Mouse (Mus musculus) forebrain, embryonic 14.5 days (tissue): ENCODE measurements around the gene Ddah2. TPM values are rescaled to one million over a fixed set of nuclear protein-coding genes. Genes with fewer than 3 reads are reported as not detected.

ENCODE experiments used
- ATAC-seq: fragments of 200-750 bp; cut with Nextera tagmentation; 2 replicates; pipeline ENCODE4 v1.8.0; 2017; ENCODE audit warnings: mild to moderate bottlenecking, moderate library complexity
- DNase-seq: peaks from one replicate; pipeline ENCODE4 v3.0.0-alpha.2; 2015; ENCODE audit warnings: low spot score
- H3K27ac ChIP-seq: fragments of 300-500 bp; sonication (generic); 2 replicates; pipeline ENCODE4 v1.5.1; 2014; ENCODE audit warnings: low read depth, mild to moderate bottlenecking, control low read depth, low read length, moderate library complexity
- H3K27me3 ChIP-seq: fragments of 300-500 bp; sonication (generic); replicated peaks from 2 replicates; pipeline ENCODE4 v1.6.1; 2014; ENCODE audit warnings: low read length, control low read depth, mixed read lengths; ENCODE audit not compliant: control insufficient read depth, insufficient read depth
- H3K36me3 ChIP-seq: fragments of 300-500 bp; sonication (generic); 2 replicates; pipeline ENCODE4 v1.6.1; 2014; ENCODE audit warnings: low read length, control low read depth; ENCODE audit not compliant: control insufficient read depth, insufficient read depth
- H3K4me1 ChIP-seq: fragments of 300-500 bp; sonication (generic); 2 replicates; pipeline ENCODE4 v1.6.1; 2014; ENCODE audit warnings: antibody characterized with exemption, low read length, control low read depth; ENCODE audit not compliant: control insufficient read depth, insufficient read depth
- H3K4me2 ChIP-seq: fragments of 300-500 bp; sonication (generic); 2 replicates; pipeline ENCODE4 v1.6.1; 2014; ENCODE audit warnings: mild to moderate bottlenecking, control low read depth, low read length
- H3K4me3 ChIP-seq: fragments of 300-500 bp; sonication (generic); 2 replicates; pipeline ENCODE4 v1.5.1; 2014; ENCODE audit warnings: low read depth, low read length, control low read depth
- H3K9ac ChIP-seq: fragments of 300-500 bp; sonication (generic); 2 replicates; pipeline ENCODE4 v1.6.1; 2014; ENCODE audit warnings: mild to moderate bottlenecking, low read length, control low read depth, moderate library complexity
- H3K9me3 ChIP-seq: fragments of 300-500 bp; sonication (generic); replicated peaks from 2 replicates; pipeline ENCODE4 v1.6.1; 2016; ENCODE audit warnings: low read length, control low read depth, mixed read lengths; ENCODE audit not compliant: control insufficient read depth
- WGBS: fragments of 180-500 bp; shearing (Covaris S2); extraction: QIAGEN DNeasy Blood & Tissue Kit; methylation state at CpG from one replicate; pipeline ENCODE4 v1.1.7; 2014; 5-methylcytosine and 5-hydroxymethylcytosine counted together
- polyA plus RNA-seq: library from polyadenylated mRNA; unstranded; fragments of >200 nt; fragmentation: Nextera tagmentation; extraction: Ambion mirVana; gene quantifications from 2 replicates; pipeline ENCODE4 v1.2.1, GENCODE M21; 2014

The Ddah2 gene
- polyA plus RNA-seq, 1 experiment from 2014 or later, result 661 TPM

DNA sequence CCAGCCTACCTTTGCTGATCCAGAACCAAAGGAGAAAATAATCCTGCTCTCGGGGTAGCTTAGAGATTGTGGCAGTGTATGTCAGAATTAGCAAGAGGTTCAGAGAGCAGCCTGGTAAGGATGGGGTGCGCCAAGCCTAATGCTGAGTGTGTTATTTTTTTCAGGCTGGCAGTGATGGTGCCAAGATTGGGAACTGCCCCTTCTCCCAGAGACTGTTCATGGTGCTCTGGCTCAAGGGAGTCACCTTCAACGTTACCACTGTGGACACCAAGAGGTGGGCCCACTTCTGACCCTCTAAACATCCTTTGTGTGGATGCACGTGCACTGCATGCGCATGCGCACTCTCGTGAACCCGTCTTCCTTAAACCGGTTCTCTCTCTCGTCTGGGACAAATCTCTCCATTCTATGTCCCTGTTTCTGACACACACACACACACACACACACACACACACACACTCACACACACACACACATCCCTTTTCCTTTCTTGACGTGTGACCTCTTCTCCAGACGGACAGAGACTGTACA is 6.5 kb upstream of the Ddah2 start:
- ATAC-seq, result no peak
- WGBS, result 82% methylated on average over 12 of the region's 12 CpGs
- peaks cover 20% of the 10 kb centered on the region for H3K4me1 ChIP-seq
- peaks cover 40% of the 10 kb centered on the region for H3K36me3 ChIP-seq
- H3K27me3 ChIP-seq, result no peaks in the 10 kb centered on the region
- H3K9me3 ChIP-seq, result no peaks in the 10 kb centered on the region
- H3K9ac ChIP-seq, result peak overlapping the region; percentile 68
- peak overlapping the region; percentile 71 for H3K4me2 ChIP-seq
- peak overlapping the region; percentile 37 for H3K4me3 ChIP-seq
- DNase-seq, result no peak
- H3K27ac ChIP-seq, result peak overlapping the region; percentile 86

DNA sequence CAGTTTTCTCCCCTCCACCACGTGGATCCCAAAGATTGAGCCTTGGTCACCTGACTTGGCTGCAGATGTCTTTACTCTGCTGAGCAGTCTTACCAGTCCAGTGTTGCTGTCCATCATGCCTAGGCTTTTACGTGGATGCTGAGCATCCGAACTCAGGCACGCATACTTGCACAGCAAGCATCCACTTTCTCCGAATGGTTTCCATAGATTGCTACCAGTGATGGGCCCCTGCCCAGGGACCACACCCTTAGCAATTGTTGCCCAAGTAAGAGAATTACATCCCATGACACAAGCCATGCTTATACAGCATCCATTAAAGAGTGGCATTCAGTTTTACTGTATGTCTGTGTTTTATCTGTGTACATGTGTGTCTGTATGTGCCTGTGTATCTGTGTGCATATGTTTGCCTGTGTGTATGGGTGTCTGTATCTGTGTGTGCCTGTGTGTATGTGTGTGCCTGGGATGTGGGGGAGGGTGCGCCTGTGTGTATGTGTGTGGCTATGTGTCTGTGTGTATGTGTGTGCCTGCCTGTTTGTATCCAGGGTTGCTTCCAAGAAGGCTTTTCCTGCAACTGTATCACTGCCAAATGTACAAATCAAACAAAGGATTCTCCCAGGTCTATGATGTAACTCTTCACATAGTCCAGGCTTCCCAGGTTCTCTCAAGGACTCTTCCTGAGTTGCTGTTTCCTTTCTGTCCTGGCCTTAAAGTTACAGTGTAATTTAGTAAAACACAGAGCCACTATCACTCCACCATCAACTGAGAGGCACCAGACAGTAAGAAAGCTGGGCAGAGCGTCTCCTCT is 2.9 kb upstream of the Ddah2 start:
- ATAC-seq, result no peak
- Histone ChIP-seq H3K9ac (no peak overlapping the region), H3K36me3 (peaks cover 56% of the 10 kb centered on the region), H3K4me2 (no peak overlapping the region), H3K27me3 (no peaks in the 10 kb centered on the region), H3K9me3 (no peaks in the 10 kb centered on the region), H3K27ac (no peak overlapping the region), H3K4me3 (no peak overlapping the region), H3K4me1 (peaks cover 24% of the 10 kb centered on the region)
- WGBS, result 95% methylated on average over 7 of the region's 7 CpGs
- no peak for DNase-seq

DNA sequence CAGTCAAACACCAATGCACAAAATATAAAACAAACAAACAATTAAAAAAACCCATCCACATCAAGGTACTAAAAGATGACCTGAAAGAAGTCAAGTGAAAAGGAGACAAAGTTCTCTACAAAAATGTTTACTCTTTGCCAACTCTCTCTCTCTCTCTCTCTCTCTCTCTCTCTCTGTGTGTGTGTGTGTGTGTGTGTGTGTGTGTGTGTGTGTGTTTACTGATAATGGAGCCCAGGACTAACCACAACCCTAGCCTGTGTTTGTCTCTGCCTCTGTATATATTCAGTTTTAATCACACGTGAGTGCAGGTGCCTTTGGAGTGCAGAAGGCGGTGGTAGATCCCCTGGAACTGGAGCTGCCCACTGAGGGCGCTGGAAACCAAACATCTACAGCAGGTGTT is 1.7 kb upstream of the Ddah2 start:
- Histone ChIP-seq H3K27ac (no peak overlapping the region), H3K9me3 (no peaks in the 10 kb centered on the region), H3K36me3 (peaks cover 66% of the 10 kb centered on the region), H3K4me2 (no peak overlapping the region), H3K27me3 (no peaks in the 10 kb centered on the region), H3K4me1 (peaks cover 16% of the 10 kb centered on the region), H3K9ac (no peak overlapping the region), H3K4me3 (no peak overlapping the region)
- ATAC-seq (no peak), DNase-seq (no peak)
- WGBS, result 83% methylated on average over 3 of the region's 3 CpGs

DNA sequence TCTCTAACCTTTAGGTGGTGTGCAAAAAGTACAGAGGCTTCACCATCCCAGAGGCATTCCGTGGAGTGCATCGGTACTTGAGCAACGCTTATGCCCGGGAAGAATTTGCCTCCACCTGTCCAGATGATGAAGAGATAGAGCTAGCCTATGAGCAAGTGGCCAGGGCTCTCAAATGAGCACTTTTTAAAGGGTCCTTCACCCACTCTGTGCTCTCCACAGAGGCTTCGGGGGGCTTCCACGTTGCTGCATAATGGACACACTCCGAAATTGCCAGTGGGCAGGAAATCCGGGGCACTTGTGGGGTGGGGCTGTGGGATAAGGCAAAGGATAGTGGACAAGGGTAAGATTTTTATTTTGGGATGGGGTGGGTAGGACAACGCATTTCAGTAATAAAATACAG is 519 bp upstream of the Ddah2 start:
- no peak for DNase-seq
- Histone ChIP-seq H3K9me3 (no peaks in the 10 kb centered on the region), H3K36me3 (peaks cover 68% of the 10 kb centered on the region), H3K27ac (peak overlapping the region; percentile 93; the same call in 1 of the 2 replicates), H3K4me2 (peak overlapping the region; percentile 94), H3K27me3 (no peaks in the 10 kb centered on the region), H3K4me1 (peaks cover 13% of the 10 kb centered on the region), H3K9ac (peak overlapping the region; percentile 89), H3K4me3 (peak overlapping the region; percentile 70; the same call in 1 of the 2 replicates)
- no peak for ATAC-seq
- 75% methylated on average over 9 of the region's 9 CpGs for WGBS

DNA sequence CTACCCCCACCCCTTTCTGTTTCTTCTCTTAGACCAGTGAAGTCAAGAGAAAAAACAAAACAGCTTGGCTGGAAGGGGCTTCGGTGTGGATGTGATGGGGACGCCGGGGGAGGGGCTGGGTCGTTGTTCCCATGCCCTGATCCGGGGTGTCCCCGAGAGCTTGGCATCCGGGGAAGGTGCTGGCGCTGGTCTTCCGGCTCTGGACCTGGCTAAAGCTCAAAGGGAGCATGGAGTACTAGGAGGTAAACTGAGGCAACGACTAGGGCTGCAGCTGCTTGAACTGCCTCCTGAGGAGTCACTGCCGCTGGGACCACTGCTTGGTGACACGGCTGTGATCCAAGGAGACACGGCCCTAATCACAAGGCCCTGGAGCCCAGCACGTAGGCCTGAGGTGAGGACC is 1.2 kb downstream of the Ddah2 start:
- peaks cover 12% of the 10 kb centered on the region for H3K27me3 ChIP-seq
- peak overlapping the region; percentile 70 for H3K4me3 ChIP-seq
- no peaks in the 10 kb centered on the region for H3K9me3 ChIP-seq
- ATAC-seq (peak; percentile 1; the same call in 1 of the 2 replicates), DNase-seq (no peak)
- peak overlapping the region; percentile 89 for H3K9ac ChIP-seq
- H3K36me3 ChIP-seq, result peaks cover 59% of the 10 kb centered on the region
- peak overlapping the region; percentile 94 for H3K4me2 ChIP-seq
- WGBS, result 20% methylated on average over 14 of the region's 14 CpGs
- H3K4me1 ChIP-seq, result peaks cover 15% of the 10 kb centered on the region
- peak overlapping the region; percentile 93; the same call in 1 of the 2 replicates for H3K27ac ChIP-seq

DNA sequence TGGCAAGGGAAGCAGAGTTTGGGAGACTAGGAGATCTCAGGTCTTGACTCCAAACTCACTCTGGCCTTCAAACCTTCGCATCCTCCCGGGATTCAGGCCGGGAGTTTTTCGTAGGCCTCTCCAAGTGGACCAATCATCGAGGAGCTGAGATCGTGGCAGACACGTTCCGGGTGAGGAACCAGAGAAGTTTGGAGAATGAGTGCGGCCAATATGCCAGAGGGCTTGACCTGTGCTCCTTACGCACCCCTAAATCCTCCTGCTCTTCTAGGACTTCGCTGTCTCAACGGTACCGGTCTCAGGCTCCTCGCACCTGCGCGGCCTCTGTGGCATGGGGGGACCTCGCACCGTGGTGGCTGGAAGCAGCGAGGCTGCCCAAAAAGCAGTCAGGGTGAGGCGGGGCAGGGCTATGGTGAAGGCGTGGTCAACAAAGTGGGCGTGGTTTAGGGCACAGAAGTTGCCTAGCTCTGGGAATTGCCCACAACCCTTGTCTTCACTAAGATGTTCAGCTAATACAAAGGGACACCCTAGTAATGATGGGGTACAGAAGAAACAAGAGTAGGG is 2.0 kb downstream of the Ddah2 start:
- peak overlapping the region; percentile 89; the same call in 1 of the 2 replicates for H3K9ac ChIP-seq
- WGBS, result 60% methylated on average over 22 of the region's 22 CpGs
- H3K4me1 ChIP-seq, result peaks cover 20% of the 10 kb centered on the region
- no peak overlapping the region for H3K27ac ChIP-seq
- DNase-seq (no peak), ATAC-seq (no peak)
- H3K9me3 ChIP-seq, result no peaks in the 10 kb centered on the region
- peak overlapping the region; percentile 94 for H3K4me2 ChIP-seq
- peaks cover 19% of the 10 kb centered on the region for H3K27me3 ChIP-seq
- H3K4me3 ChIP-seq, result peak overlapping the region; percentile 70
- peaks cover 51% of the 10 kb centered on the region for H3K36me3 ChIP-seq

DNA sequence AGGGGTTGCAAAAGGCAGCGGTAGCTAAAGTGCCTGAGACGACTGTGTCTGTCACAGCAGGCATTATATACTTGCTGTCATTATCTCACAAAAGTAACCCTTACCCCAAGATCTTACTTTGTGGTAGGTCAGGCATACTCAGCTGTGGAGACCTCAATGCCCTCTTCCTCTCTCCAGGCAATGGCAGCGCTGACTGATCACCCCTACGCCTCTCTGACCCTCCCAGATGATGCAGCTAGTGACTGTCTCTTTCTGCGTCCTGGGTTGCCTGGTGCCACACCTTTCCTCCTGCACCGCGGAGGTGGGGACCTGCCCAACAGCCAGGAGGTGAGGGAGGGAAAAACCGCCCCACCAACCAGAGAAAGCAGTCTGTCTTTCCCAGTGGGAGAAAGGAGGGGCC is 2.5 kb downstream of the Ddah2 start:
- peaks cover 46% of the 10 kb centered on the region for H3K36me3 ChIP-seq
- no peak overlapping the region; the same call in 1 of the 2 replicates for H3K4me2 ChIP-seq
- H3K4me3 ChIP-seq, result no peak overlapping the region
- 84% methylated on average over 8 of the region's 8 CpGs for WGBS
- no peak overlapping the region for H3K9ac ChIP-seq
- H3K27me3 ChIP-seq, result peaks cover 24% of the 10 kb centered on the region
- H3K9me3 ChIP-seq, result no peaks in the 10 kb centered on the region
- H3K27ac ChIP-seq, result no peak overlapping the region
- H3K4me1 ChIP-seq, result peaks cover 20% of the 10 kb centered on the region
- ATAC-seq (no peak), DNase-seq (no peak)

DNA sequence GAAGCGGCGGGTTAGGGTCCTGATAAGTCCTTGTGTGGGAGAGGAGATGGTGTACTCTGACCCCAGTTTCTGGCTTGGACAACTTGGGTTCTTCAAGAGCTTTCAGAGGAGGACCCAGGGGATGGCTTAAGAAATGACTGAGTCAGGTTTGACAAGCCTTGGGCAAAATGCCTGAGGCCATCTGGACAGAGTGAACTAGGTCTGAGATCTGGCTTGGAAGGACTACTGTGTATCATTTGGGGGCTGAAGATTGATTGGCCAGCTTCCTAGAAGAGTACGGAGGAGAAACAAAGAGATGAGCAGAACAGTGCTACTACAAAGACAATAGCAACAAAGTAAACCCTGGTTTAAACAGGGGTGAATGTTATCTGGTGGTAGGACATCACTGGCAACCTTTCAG is 4.6 kb downstream of the Ddah2 start:
- Histone ChIP-seq H3K27me3 (peaks cover 32% of the 10 kb centered on the region), H3K36me3 (peaks cover 29% of the 10 kb centered on the region), H3K4me3 (no peak overlapping the region), H3K9me3 (no peaks in the 10 kb centered on the region), H3K4me1 (peaks cover 20% of the 10 kb centered on the region), H3K27ac (no peak overlapping the region), H3K9ac (no peak overlapping the region), H3K4me2 (no peak overlapping the region)
- DNase-seq (no peak), ATAC-seq (no peak)
- WGBS, result 93% methylated on average over 3 of the region's 3 CpGs
